Mouse (Mus musculus) urinary bladder, adult 18-20 months (tissue): Measurements from ENCODE around the gene Fiz1.
"Not testable (repeated sequence)": the region's sequence is repeated elsewhere in the genome, so short reads cannot be mapped to it uniquely, and the experiment has no call there.

ENCODE experiments used
- DNase-seq, 2 experiments: peaks; one replicate each; pipeline ENCODE4 v3.0.0; 2022; ENCODE audit warnings: low spot score in 2 of 2, mixed read lengths in 2 of 2

Fiz1 gene

DNA sequence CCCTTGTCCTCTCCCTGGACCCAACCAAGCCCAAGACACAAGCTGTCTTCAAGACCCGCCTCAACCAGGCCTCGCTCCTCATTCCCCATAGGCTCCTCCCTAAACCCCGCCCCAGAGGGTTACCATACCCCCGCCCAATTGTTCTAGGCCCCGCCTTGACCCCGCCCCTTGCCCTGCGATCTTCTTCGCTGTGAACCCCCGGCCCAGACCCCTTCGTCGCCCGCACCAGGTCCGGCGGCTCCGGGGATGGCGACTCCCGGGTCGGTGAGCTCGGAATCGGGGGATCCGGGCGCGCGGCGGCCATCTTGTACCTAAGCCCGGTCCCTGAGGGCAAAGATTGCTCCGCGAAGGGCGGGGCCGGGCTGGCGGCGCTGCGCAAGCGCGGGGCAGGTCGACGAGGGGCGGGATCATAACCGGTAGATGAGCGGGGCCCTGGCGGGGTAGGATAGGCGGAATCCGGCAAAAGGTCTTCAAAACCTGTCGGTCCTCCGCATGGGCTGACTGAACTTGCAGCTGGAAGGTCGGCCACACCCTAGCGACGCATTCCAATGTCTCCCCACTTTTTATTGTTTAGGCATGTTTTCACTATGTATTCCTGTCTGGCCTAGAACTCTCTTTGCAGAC, 23.7 kb upstream of the Fiz1 start, which contains the start of gene Zfp784:
Gene Zfp784 (minus strand): TSS at position 338 of the 624 bp plus-strand sequence.
- peak; percentile 93 to 97 for DNase-seq

- no peak for DNase-seq
Measured at GRCm38 (mm10) chr7:5037467-5037866, 23.0 kb upstream of the Fiz1 start.

- DNase-seq: no peak
Measured at GRCm38 (mm10) chr7:5037026-5037425, 22.5 kb upstream of the Fiz1 start.

DNA sequence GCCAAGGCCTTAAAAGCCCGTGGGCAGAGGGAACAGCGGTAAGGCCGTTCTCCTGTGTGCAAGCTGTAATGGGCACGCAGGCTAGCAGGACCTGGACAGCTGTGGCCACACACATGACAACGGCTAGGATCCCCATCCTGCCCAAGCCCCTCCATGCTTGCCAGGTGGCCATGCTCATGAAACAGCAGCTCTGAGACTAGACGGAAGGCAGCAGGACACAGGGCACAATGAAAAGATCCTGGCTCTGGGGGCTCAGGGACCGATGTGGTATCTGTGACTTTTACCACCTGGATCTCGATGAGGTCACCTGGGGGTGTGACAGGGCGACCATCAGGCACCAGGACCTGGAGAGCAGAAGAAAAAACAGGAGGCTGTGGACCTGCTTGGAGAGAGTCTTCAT, 21.6 kb upstream of the Fiz1 start:
- DNase-seq: no peak

- no peak for DNase-seq
Measured at GRCm38 (mm10) chr7:5035628-5036027, 21.1 kb upstream of the Fiz1 start.

- no peak for DNase-seq
Measured at GRCm38 (mm10) chr7:5033818-5034217, 19.3 kb upstream of the Fiz1 start, which contains the start of gene 4632433K11Rik. Gene 4632433K11Rik (plus strand): TSS chr7:5034118.

DNA sequence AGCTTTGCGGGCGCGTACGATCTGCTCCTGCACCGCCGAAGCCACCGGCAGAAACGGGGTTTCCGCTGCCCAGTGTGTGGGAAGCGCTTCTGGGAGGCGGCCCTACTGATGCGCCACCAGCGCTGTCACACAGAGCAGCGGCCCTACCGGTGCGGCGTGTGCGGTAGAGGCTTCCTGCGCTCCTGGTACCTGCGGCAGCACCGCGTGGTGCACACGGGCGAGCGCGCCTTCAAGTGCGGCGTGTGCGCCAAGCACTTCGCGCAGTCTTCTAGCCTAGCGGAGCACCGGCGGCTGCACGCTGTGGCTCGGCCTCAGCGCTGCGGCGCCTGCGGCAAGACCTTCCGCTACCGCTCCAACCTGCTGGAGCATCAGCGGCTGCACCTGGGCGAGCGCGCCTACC, 17.0 kb upstream of the Fiz1 start:
- DNase-seq: no peak

DNA sequence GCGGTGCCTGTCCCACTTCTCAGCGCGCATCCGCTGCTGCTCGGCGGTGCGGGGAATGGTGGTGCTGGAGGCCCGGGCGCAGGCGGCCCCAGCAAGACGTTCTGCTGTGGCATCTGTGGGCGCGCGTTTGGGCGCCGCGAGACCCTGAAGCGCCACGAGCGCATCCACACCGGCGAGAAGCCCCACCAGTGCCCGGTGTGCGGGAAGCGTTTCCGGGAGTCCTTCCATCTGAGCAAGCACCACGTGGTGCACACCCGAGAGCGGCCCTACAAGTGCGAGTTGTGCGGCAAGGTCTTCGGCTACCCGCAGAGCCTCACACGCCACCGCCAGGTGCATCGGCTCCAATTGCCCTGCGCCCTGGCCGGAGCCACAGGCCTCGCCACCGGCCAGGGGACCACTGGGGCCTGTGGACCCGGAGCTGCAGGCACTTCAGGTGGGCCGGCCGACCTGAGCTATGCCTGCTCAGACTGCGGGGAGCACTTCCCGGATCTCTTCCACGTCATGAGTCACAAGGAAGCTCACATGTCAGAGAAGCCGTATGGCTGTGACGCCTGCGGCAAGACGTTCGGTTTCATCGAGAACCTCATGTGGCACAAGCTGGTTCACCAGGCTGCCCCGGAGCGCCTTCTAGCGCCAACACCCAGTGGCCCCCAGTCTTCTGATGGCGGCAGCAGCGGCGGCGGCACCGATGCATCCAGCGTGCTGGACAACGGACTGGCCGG, 16.2 kb upstream of the Fiz1 start:
- no peak for DNase-seq

- no peak for DNase-seq
Measured at GRCm38 (mm10) chr7:5029946-5030345, 15.4 kb upstream of the Fiz1 start.

DNA sequence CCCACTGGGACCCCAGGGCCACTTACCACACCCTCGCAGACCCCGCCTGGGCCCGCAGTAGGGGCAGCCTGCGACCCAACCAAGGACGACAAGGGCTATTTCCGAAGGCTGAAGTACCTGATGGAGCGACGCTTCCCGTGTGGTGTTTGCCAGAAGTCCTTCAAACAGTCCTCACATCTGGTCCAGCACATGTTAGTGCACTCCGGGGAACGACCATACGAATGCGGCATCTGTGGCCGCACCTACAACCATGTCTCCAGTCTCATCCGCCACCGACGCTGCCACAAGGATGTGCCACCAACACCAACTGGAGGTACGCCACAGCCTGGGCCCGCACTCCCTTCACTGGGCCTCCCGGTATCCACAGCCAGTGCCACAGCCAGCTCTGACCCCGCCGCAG, 15.0 kb upstream of the Fiz1 start:
- no peak for DNase-seq

DNA sequence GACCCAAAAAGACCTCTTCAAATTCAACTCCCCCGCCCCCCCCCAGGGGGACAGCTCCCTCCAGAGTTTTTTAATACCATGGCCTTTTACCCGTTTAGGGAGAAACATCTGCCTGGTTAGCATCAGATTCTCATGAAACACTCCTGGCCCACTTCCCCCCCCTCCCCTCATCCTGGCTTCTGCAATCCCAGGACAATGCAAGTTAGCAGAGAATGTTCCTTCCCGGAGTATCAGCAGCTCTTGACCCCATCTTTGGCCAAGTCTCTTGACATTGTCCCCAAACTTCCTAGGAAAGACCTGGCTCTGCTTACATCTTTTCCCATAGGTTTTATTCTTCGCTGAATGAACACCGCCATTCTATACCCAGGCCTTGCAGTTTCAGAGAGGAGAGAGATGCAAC, 6.7 kb upstream of the Fiz1 start:
- no peak for DNase-seq

- DNase-seq: no peak
Measured at GRCm38 (mm10) chr7:5020685-5021084, 6.2 kb upstream of the Fiz1 start.

GRCm38 (mm10) chr7:5020000-5020681, 5.6 kb upstream of the Fiz1 start, which contains the start of the genes Zfp865 and Ccdc106:
Gene Zfp865 (plus strand): TSS chr7:5020376.
Gene Ccdc106 (plus strand): TSS chr7:5020553.
- peak; percentile 97 to 98 for DNase-seq

- not testable (repeated sequence) for DNase-seq
Measured at GRCm38 (mm10) chr7:5019576-5019975, 5.1 kb upstream of the Fiz1 start.

DNA sequence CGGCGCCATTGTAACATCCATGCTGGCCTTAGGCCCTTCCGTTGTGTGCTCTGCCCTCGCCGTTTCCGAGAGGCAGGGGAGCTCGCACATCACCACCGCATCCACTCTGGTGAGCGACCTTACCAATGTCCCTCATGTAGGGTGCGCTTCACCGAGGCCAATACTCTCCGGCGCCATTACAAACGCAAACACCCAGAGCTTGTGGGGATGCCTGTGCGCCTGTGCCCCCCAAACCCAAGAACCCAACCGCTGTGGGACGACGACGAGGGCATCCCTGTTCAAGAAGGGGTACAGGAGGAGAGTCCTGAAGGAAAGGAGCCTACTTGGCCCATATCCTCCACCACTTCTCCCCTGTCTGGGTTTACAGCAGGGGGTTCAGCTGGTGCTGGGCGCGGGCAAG, 3.4 kb upstream of the Fiz1 start:
- no peak for DNase-seq

DNA sequence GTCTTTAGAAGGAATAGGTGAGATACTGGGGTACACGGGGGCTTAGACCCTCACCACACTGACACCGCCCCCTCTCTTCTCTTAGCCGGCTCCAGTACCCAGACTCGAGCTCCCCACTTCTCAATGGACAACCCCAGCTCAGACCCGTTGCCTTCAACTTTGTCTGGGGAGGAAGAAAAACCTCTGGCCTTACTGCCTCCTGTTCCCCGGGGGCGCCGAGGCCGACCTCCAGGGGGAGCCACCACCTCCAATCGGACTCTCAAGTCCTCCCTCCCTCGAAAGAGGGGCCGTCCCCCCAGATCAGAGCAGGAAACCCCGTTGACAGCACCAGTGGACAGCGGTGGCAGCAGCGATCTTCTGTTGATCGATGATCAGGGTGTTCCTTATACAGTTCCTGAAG, 2.9 kb upstream of the Fiz1 start:
- DNase-seq: no peak

DNA sequence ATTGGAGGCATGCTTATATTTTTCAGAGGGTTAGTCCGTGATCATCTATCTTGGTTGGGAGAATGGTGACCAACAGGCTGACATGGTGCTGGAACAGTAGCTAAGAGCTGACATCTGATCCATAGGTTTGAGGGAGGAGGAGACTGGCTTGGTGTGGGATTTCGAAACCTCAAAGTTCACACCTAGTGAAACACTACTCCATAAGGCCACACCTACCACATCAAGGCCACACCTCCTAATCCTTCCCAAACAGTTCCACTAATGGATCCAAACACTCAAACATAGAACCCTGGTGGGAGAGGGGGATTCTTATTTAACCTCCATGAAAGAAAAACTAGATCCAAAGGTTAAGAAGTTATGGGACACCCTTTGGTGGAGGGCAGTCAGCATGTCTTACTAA, 2.4 kb upstream of the Fiz1 start:
- no peak for DNase-seq

- no peak for DNase-seq
Measured at GRCm38 (mm10) chr7:5016057-5016456, 1.6 kb upstream of the Fiz1 start.

DNA sequence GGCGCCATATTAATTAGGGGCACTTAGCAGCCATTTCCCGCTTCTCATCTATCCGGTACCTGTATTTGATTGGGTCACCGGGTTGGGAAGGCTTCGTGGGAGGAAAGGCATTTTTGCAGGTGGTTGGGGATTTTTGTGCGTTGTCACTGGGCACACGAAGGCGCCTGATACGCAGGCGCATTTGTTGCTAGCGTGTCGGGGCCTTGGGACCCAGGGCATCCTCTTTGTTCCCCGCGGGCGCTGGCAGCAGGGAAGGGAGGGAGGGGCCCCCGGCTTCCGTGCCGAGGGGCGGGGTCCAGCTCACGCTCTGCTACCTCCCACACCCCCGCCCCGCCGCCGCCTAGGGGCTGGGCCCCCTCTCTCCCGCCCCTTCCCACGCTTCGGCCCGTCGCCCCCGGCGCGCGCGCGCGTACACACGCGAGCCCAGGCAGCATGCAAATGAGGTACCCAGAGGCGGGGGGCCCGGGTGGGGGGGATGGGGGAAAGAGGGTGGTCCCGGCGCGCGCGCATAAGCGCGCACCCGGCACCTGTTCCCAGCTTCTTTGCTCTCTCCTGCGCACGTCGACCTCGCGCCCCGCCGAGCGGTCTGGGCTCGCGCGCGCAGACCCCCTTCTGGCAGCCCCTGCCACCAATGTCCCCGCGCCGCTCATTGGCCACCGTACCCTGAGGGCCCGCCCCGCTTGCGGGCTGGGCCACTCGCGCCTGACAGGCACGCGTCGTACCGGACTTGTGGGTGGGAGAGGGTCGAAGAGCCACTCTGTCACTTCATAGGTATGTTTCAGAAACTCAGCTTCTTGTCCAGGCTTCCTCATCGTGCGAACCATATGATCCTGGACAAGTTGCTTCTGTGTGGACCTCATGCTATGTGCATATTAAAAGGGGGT, 863 bp upstream of the Fiz1 start, which contains the start of gene Gm44973:
Gene Gm44973 (plus strand): TSS at position 379 of the 884 bp plus-strand sequence.
- peak; percentile 88 to 91 for DNase-seq

DNA sequence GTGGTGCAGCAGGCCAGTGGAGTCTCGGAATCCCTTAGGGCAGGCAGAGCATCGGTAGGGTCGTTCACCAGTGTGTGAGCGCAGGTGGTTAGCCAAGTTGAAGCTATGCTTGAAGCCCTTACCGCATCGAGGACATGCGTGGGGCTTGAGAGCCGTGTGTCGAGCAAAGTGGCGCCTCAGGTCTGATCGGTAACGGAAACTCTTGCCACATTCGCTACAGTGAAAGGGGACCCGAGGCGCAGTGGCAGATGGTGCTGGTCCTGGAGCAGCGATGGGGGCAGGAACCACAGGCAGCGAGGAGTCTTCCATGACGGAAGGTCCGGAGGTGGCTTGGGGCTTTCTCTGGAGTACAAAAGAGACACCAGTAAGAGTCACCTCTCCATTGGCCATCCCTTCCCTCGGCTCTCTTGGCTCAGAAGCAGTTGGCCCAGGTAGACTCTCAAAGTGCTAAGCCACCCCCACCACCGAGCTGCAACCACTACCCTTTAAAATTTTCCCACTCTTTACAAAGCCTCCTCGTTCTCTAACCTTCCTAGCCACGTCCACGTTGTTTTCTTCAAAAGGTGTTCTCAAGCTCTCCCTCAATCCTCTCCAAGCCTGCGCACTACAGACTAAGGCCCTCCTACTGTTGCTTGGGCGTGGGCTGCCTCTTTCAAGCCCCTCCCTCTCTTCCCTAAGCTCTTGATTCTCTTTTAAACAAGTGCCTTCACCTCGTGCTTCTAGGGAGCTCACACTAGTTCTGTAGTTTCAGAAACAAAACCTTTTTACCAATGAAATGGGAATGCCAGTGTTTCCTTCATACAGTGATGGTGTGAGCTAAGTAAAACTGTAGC, 1.6 kb downstream of the Fiz1 start:
- DNase-seq: no peak

- DNase-seq: no peak
Measured at GRCm38 (mm10) chr7:5008229-5008628, 6.3 kb downstream of the Fiz1 start.
